Mouse (Mus musculus) forebrain, embryonic 13.5 days (tissue): ENCODE data around the gene Nhlh1. TPM values are rescaled to one million over a fixed set of nuclear protein-coding genes. Genes with fewer than 3 reads are reported as not detected.

Experiments
- ATAC-seq: fragments of 200-750 bp; cut with Nextera tagmentation; 2 replicates; pipeline ENCODE4 v1.8.0; 2017
- H3K27ac ChIP-seq: fragments of 300-500 bp; sonication (generic); 2 replicates; pipeline ENCODE4 v1.5.1; 2015; ENCODE audit warnings: inconsistent platforms, mild to moderate bottlenecking, moderate library complexity
- H3K27me3 ChIP-seq: fragments of 300-500 bp; sonication (generic); 2 replicates; pipeline ENCODE4 v1.6.1; 2015; ENCODE audit warnings: mild to moderate bottlenecking, inconsistent platforms
- H3K36me3 ChIP-seq: fragments of 300-500 bp; sonication (generic); 2 replicates; pipeline ENCODE4 v1.6.1; 2015; ENCODE audit warnings: mild to moderate bottlenecking, inconsistent platforms; ENCODE audit not compliant: poor library complexity, severe bottlenecking
- H3K4me1 ChIP-seq: fragments of 300-500 bp; sonication (generic); 2 replicates; pipeline ENCODE4 v1.6.1; 2015; ENCODE audit warnings: inconsistent platforms
- H3K4me2 ChIP-seq: fragments of 300-500 bp; sonication (generic); 2 replicates; pipeline ENCODE4 v1.6.1; 2015; ENCODE audit warnings: inconsistent platforms, mild to moderate bottlenecking, moderate library complexity
- H3K4me3 ChIP-seq: fragments of 300-500 bp; sonication (generic); 2 replicates; pipeline ENCODE4 v1.5.1; 2015; ENCODE audit warnings: mild to moderate bottlenecking, inconsistent platforms
- H3K9ac ChIP-seq: fragments of 300-500 bp; sonication (generic); 2 replicates; pipeline ENCODE4 v1.6.1; 2015; ENCODE audit warnings: mild to moderate bottlenecking, inconsistent platforms
- H3K9me3 ChIP-seq: fragments of 300-500 bp; sonication (generic); replicated peaks from 2 replicates; pipeline ENCODE4 v1.6.1; 2016; ENCODE audit warnings: inconsistent platforms
- WGBS: fragments of 180-500 bp; shearing (Covaris S2); methylation state at CpG from one replicate; pipeline ENCODE4 v1.1.7; 2015; 5-methylcytosine and 5-hydroxymethylcytosine counted together
- polyA plus RNA-seq: library from polyadenylated mRNA; unstranded; fragments of >200 nt; fragmentation: Nextera tagmentation; extraction: Ambion mirVana; gene quantifications from 2 replicates; pipeline ENCODE4 v1.2.1, GENCODE M21; 2015

Nhlh1 gene
- polyA plus RNA-seq, 1 experiment from 2014 or later, result 7.8 TPM

DNA sequence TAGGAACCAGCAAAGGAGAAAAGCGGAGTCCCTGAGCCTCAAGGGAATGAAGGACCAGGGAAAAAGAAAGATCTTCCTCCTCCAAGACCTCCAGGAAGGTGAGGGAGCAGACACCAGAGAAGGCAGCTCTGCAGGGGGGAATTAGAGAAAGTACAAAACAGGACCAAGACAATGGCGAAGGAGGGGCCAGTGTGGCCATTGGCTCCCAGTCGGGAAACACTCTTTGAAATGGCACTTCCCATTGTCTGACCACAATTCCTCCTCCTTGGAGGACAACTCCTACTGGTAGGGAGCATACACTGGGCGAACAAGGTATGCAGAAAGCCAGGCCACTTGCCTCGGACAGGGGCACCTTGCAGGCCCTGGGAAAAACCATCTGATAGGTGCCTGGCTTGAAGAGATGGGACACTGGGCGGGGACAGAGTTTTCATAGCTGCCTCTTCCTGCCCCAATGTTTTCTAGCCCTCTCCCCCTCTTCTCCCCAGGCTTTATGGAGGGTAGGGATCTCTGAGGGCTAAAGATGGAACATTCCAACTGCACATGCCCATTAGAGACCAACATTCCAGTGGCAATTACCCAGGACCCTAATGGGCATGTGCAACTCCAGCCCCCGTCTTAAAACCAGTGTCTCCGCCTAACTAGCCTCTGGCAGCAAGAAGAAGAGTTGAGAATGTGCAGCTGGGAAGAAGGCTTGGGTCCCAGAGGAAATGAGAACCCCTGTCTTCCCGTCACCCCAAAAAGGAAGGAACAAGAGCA lies 33.1 kb downstream of the Nhlh1 start:
- Histone ChIP-seq H3K4me1 (peaks cover 84% of the 10 kb centered on the region), H3K4me3 (peak overlapping the region; percentile 95), H3K9me3 (no peaks in the 10 kb centered on the region), H3K4me2 (peak overlapping the region; percentile 96), H3K27ac (peak overlapping the region; percentile 99), H3K36me3 (peaks cover 28% of the 10 kb centered on the region), H3K9ac (peak overlapping the region; percentile 98), H3K27me3 (no peaks in the 10 kb centered on the region)
- 14% methylated on average over 9 of the region's 9 CpGs for WGBS
- ATAC-seq, result no peak

DNA sequence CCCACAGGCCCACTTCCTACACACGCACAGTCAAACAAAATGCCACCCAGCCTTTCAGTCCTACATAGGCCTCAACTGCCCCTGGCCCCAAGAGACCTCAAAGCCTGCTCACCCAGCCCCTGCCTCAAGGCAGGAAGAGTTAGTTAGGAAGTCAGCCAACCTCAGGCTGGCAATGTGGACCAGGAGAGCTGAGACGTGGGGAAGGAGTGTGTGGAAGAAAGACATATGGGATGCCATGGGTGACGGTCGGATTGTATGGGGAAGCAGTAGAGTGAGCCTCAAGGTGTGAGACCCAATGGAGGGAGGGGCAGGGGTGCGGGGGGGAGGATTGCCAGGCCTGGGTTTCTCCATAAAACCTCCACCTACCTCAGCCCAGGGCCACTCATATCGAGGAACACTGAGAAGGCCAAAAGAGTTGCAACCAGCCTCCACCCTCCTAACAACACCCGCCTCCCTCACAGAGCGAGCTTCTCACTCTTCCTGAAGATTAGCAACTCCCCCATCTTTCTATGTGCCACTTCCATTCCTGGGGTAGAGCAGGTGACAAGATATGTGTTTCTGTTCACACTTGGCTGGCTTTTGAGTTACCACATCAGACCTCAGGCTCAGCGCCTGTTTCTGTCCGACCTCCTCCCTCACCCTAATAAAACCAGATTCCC lies 37.4 kb downstream of the Nhlh1 start:
- Histone ChIP-seq H3K27ac (peak overlapping the region; percentile 94), H3K4me1 (peaks cover 97% of the 10 kb centered on the region), H3K36me3 (peaks cover 35% of the 10 kb centered on the region), H3K27me3 (no peaks in the 10 kb centered on the region), H3K4me2 (peak overlapping the region; percentile 56), H3K4me3 (no peak overlapping the region), H3K9ac (peak overlapping the region; percentile 39), H3K9me3 (no peaks in the 10 kb centered on the region)
- ATAC-seq, result no peak
- WGBS, result 59% methylated on average over 10 of the region's 10 CpGs

DNA sequence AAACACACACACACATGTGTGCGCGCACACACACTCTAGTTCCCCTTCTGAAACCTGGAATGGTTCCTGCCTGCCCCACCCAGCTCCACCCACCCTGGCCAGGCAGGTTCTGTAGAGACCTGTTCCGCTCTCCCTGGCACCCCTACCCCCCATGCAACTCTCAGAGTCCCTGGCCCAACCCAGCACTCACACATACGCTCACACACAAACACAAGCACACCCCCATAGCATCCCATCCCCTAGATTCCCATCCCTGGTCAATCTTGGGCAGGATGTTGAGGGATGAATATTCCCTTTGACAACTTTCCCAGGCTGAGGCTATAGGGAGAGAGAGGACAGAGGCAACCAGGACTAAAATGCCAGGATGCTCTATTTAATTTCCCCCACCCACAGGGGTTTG lies 38.0 kb downstream of the Nhlh1 start:
- Histone ChIP-seq H3K36me3 (peaks cover 35% of the 10 kb centered on the region), H3K4me1 (peaks cover 97% of the 10 kb centered on the region), H3K27me3 (no peaks in the 10 kb centered on the region), H3K27ac (peak overlapping the region; percentile 94), H3K4me2 (peak overlapping the region; percentile 56), H3K4me3 (0 out of 2 replicates have a peak overlapping the region, but pooled peaks have one; percentile 7), H3K9me3 (no peaks in the 10 kb centered on the region), H3K9ac (peak overlapping the region; percentile 39)
- WGBS, result 90% methylated on average over 4 of the region's 4 CpGs
- no peak for ATAC-seq

DNA sequence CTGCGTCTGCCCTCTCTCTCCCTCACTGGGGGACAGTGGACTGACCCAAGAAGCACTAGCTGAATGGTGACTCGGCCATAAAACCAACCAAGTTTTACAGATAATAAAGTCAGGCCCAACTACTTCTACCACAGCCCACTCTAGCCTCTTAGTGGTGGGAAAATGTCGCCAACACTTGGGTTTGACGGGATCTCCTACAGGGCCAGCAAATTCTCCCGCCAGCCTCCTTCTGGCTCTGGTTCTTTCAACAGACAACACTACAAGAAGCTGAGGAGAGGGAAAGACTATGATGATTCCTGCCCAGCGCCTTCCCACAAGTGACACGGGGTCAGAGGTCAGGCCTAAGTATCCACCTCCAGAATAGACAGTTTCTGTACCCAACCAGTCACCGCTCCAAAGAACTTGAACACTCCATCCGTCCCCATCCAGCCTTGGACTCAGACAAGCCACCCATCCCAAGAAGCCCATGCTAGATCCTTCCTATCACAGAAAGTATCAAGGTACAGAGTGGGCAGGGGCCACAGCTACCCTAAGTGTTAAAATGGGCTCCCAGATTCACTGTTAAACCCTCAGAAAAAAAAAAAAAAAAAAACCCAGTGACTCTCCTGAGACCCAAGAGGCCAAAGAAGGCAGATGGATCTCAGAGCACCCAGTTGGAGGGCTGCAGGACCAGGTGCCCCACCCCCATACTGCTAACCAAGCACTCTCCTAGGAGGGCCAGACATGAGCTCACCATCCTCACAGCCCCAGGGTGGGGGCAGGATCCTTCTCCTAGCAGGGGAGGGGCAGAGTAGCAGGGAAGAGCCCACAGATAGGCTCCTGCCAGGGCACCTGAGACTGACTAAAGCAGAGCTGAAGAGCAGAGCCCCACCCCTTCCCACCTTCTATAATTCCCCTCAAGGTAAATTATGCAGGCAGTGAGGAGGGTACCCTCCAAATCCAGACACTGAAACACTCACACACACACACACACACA lies 38.7 kb downstream of the Nhlh1 start:
- 78% methylated on average over 9 of the region's 9 CpGs for WGBS
- Histone ChIP-seq H3K27me3 (no peaks in the 10 kb centered on the region), H3K4me1 (peaks cover 97% of the 10 kb centered on the region), H3K9ac (peak overlapping the region; percentile 56), H3K27ac (peak overlapping the region; percentile 94), H3K36me3 (peaks cover 34% of the 10 kb centered on the region), H3K4me3 (no peak overlapping the region), H3K9me3 (no peaks in the 10 kb centered on the region), H3K4me2 (peak overlapping the region; percentile 56)
- no peak for ATAC-seq

DNA sequence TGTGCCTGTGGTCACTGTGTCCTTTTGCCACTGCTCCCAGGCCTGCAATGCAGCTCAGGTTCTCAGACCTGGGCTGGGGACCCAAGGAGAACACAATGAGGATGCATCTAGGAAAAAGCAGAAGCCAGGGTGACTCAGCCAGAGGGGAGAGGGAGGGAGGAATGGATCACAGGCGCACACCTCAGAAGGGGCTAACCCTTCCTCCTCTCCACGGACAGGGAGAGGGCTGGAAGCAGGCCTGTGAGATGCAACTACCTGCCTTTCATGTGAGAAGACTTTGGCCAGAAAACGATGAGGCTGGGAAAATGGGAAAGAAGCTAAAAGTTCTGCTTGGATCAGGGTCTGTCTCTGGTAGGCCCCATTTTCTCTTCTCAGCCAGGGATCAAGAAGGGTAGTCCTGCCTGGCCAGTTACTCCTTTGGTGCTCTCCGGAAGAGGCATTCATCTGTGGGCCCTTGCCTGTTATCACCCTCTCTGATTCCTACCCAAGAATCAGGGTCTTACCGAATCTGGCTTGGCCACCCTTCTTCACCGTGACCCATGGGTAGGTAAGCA lies 39.8 kb downstream of the Nhlh1 start:
- Histone ChIP-seq H3K4me2 (peak overlapping the region; percentile 56), H3K4me3 (peak overlapping the region; percentile 23), H3K27me3 (no peaks in the 10 kb centered on the region), H3K9ac (peak overlapping the region; percentile 56), H3K27ac (peak overlapping the region; percentile 94), H3K9me3 (no peaks in the 10 kb centered on the region), H3K4me1 (peaks cover 98% of the 10 kb centered on the region), H3K36me3 (peaks cover 36% of the 10 kb centered on the region)
- ATAC-seq, result 0 out of 2 replicates have a peak, but pooled peaks have one; percentile 1
- 41% methylated on average over 6 of the region's 6 CpGs for WGBS

DNA sequence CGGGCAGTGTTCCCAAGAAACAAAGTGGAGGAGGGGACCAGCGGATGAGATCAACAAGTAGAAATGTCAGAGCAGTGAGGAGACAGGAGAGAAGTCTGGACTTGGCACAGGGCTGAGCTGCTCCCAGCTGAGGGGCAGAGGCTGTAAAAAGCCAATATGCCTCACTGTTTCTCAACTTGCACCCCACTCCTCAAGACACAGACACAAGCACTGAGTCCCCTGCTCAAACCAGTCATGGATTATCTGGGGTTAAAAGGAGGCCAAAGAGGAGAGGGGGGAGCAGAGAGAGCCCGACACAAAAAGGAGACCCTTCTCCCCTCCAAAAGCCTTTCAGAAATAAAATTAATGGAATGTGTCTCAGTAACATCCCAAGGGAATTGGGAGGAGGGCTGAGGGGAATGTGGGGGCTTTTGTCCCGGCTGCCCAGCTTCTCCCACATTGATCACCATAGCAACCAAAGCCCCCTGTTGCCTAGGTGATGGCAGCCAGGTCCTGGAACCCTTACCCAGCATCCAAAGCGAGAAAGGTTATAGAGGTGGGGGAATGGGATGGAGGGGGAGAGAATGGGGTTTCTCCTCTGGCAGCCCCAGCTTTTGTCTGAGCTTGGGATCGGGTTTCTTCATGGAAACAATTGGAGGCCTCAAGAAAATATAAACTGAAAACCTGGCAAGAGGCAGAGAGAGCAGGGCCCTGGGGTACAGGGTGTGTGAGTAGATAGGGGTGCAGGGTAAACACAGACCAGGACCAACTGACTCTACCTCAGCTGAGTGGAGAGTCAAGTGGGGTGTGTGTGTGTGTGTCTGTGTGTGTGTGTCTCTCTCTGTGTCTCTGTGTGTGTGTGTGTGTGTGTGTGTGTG lies 40.5 kb downstream of the Nhlh1 start:
- H3K9ac ChIP-seq, result peak overlapping the region; percentile 56

DNA sequence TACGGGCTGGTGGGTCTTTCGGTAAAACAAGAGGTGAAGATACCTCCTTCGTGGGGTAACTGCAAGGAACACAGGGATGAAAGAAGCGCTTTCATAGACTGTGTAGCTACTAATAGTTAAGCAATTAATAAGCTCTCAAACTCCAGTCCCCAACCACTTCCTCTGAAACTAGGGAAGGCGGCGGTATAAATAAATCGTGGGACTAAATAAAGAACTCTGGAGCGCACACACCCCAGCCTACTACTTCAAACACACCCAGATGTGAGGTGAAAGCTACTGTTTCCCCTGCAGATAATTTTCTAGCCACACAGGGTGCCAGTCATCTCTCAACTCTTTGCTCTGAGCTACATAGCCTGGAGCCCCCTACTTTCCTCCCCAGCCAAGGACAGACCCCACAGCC lies 41.3 kb downstream of the Nhlh1 start:
- peaks cover 43% of the 10 kb centered on the region for H3K36me3 ChIP-seq
- peak overlapping the region; percentile 94 for H3K27ac ChIP-seq
- WGBS, result 29% methylated on average over 8 of the region's 8 CpGs
- H3K4me3 ChIP-seq, result peak overlapping the region; percentile 23
- H3K27me3 ChIP-seq, result no peaks in the 10 kb centered on the region
- H3K9ac ChIP-seq, result peak overlapping the region; percentile 56
- peaks cover 93% of the 10 kb centered on the region for H3K4me1 ChIP-seq
- no peaks in the 10 kb centered on the region for H3K9me3 ChIP-seq
- peak overlapping the region; percentile 56 for H3K4me2 ChIP-seq
- no peak for ATAC-seq

More for the DNA sequence above, 40.5 kb downstream of the Nhlh1 start:
- Histone ChIP-seq H3K36me3 (peaks cover 38% of the 10 kb centered on the region), H3K4me3 (peak overlapping the region; percentile 23), H3K4me2 (peak overlapping the region; percentile 56), H3K27me3 (no peaks in the 10 kb centered on the region), H3K4me1 (peaks cover 98% of the 10 kb centered on the region), H3K9me3 (no peaks in the 10 kb centered on the region), H3K27ac (peak overlapping the region; percentile 94)
- ATAC-seq, result peak; percentile 79
- 2% methylated on average over 6 of the region's 6 CpGs for WGBS

DNA sequence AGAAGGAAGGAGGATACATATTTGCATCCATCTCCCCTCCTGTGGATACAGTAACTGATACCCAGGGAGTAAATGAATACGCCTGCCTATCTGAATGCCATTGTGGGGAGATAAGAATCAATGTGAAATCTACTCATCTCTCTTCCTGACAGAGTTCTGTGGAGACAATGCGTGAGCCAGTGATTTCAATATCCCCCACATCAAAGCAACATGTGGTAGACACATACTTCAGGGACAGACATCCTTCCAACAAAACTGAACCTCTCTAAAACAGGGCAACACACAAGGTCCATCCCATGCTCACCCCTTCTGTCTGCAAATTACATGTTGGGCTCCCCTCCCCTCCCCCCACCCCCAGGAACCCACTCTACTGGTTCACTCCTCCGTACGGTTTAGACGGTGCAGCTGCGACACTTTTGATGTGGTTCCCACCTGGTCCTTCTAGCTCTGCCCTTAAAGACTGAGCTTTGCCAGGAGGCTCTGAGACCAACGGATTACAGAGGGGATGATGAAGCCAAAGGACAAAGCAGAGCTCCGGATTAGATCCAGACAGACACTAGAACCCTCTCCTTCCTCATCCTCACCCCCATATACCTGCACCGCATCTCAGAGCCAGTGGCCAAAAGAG lies 41.9 kb downstream of the Nhlh1 start:
- H3K36me3 ChIP-seq, result peaks cover 46% of the 10 kb centered on the region
- H3K4me2 ChIP-seq, result peak overlapping the region; percentile 56
- H3K4me1 ChIP-seq, result peaks cover 87% of the 10 kb centered on the region
- H3K9ac ChIP-seq, result peak overlapping the region; percentile 56
- H3K4me3 ChIP-seq, result peak overlapping the region; percentile 23
- no peak for ATAC-seq
- WGBS, result 31% methylated on average over 9 of the region's 9 CpGs
- H3K27me3 ChIP-seq, result no peaks in the 10 kb centered on the region
- no peaks in the 10 kb centered on the region for H3K9me3 ChIP-seq
- H3K27ac ChIP-seq, result peak overlapping the region; percentile 94

DNA sequence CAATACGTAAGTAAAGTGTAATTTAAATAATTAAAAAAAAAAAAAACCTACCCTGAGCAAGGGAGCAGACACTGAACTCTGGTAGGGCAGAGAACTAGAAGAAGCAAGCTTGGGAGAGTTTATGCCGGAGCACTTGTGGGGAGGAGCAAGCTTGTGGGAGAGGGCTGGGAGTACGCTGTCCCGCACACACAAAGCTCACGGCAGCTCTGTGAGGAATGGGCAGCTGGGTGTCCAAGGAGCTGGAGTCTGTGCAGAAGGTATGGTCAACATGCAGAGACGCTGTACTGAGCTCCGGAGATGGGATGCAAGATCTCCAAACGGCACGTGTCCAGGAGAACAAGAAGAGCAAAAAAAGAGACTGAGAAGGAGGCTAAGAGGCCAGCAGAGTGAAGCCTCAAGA lies 42.6 kb downstream of the Nhlh1 start:
- Histone ChIP-seq H3K9ac (peak overlapping the region; percentile 56), H3K4me2 (peak overlapping the region; percentile 56), H3K27me3 (no peaks in the 10 kb centered on the region), H3K27ac (peak overlapping the region; percentile 94), H3K36me3 (peaks cover 46% of the 10 kb centered on the region), H3K9me3 (no peaks in the 10 kb centered on the region), H3K4me1 (peaks cover 80% of the 10 kb centered on the region), H3K4me3 (peak overlapping the region; percentile 19)
- no peak for ATAC-seq
- 25% methylated on average over 9 of the region's 9 CpGs for WGBS

DNA sequence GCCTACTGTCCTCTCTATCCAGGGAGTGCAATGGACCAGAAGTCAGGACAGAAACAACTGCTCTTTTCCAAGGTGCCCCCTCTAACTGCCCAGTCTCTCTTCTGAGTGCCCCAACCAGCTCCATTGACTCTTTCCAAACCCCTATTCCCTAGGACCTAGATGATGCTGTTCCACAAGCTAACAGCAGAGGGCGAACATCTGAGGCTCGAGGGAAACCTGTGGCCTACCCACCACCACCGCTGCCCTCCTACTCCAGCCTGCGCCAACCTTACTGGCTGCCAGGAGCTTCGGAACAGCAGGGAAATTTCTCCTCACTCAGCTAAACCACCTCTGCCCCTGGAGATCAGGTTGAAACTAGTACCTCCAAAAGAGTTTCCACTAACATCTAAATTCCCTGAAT lies 45.3 kb downstream of the Nhlh1 start:
- H3K4me1 ChIP-seq, result peaks cover 53% of the 10 kb centered on the region
- no peak overlapping the region for H3K4me3 ChIP-seq
- peak overlapping the region; percentile 65 for H3K27ac ChIP-seq
- H3K4me2 ChIP-seq, result no peak overlapping the region
- no peaks in the 10 kb centered on the region for H3K9me3 ChIP-seq
- no peaks in the 10 kb centered on the region for H3K27me3 ChIP-seq
- peak; percentile 34; the same call in 1 of the 2 replicates for ATAC-seq
- WGBS, result 10% methylated on average over 5 of the region's 5 CpGs
- peaks cover 63% of the 10 kb centered on the region for H3K36me3 ChIP-seq
- no peak overlapping the region for H3K9ac ChIP-seq
